Mouse (Mus musculus): ENCODE measurements around the gene Fam135a.
A peak's percentile ranks its signal among the peaks of the same experiment; 100 is the strongest.

The Fam135a gene

DNA sequence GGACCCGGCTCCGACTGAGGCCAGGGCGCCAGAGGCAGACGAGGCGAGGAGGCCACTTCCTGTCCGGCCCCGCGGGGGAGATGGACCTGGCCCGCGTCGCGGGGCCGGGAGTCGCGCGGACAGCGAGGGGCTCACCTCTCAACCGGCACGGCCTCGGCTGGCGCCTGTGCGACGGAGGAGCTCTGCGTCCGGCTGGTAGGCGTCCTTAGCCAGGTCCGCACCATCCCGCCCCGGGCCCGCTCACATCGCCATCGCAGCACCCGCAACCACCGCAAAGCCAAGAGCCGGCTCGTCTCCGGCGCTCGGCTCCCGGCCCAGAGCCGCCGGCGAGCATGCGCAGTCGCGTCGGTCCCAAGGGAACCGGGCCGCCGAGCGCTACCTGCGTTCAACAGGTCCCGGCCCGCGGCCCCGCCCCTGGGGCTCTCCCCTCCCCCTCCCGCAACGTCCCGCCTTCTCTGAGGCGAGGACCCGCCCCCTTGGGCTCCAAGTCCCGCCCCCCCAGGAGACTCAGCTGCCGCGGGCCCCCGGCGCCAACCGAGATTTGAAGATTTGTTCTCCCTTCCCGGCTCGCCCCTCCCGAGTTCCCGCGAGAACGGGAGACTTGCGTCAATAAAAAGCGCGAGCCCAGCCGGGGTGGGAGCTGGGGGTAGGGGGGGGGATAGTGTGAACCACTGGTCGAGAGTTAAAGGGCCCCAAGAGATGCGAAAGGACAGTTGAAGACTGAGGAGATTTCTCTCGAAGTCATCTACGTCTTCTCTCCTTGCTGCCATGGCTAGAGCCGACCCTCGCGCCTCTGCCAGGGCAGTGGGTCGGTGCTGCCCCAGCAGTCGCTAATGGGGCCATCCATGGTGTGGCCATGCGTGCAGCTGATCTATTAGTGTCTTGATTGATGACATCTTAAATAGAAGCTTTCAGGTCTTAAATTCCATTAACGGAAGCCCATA lies at the start of gene Fam135a:
Gene Fam135a (minus strand): TSS at position 416 of the 944 bp plus-strand sequence.
- DNase-seq (ENCODE audit: low spot score), result peak; percentile 93

DNA sequence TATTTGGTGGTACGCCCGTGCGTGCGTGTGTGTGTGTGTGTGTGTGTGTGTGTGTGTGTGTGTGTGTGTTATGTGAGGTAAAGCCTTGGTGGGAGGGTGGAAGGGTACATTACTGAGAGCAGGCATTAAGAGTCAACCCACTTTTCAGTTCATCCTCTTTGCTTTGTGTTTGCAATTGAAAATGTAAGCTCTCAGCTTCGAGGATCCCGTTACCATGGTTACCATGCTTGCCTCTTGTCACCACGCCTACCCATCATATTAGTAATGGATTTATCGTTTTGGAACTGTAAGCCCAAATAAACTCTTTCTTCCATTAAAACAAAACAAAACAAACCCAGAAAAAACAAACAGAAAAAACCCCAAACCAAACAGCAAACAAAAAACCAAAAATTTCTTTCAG lies 43.4 kb upstream of the Fam135a start:
- DNase-seq (ENCODE audit: low spot score), result no peak

DNA sequence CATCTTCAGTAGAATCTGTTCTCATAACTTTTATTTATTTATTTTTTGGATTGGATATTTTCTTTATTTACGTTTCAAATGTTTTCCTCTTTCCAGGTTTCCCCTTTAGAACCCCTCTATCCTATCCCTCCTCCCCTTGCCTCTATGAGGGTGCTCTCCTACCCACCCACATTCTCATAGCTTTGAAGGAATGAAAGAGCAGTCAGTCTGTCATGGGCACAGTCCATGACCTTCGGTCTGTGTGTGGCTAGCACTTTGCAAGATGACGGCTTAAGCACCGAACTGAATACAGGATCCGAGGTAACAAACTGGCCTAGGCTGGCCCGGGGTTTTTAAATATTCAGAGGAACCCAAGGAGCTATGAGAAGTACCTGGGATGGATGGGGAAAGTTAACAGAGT lies 40.4 kb upstream of the Fam135a start:
- no peak for DNase-seq (ENCODE audit: low spot score)

DNA sequence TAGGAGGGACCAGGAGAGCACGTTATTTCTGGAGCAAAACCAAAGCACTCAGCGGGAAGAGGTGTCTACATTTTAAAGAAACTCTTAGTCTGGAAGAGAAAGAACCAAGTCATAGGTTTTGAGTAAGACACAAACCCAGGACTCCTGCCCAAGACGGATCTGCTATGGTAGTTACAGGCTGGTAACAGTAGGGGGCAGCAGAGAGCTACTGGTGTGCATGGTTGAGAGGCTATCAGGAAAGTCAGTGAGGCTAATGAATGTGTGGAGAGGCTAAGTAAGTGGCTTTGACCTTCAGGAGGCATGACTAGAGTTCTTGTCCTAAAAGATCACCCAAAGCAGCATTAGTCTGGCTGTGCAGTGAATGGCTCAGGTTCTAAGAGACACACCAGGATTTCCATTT lies 37.0 kb upstream of the Fam135a start:
- peak; percentile 39 for DNase-seq (ENCODE audit: low spot score)

DNA sequence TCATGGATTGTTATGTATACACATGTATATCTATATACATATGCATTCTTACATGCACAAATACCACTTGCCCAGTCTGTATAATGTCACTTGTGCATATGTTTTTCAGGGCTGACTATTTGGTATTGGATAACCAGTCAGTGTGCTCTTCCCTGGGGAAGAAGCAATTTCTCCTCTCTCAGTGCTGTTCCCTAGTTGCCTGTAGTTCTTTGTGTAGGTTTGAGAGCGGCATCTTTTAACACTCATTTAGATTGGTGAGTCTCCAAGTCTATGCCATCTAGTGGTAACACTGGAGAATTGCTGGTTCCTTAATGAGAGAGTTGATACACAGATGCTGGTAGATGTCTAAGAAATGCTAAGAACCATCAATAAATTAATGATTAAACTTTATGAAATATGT lies 34.7 kb upstream of the Fam135a start:
- DNase-seq (ENCODE audit: low spot score), result peak; percentile 18

DNA sequence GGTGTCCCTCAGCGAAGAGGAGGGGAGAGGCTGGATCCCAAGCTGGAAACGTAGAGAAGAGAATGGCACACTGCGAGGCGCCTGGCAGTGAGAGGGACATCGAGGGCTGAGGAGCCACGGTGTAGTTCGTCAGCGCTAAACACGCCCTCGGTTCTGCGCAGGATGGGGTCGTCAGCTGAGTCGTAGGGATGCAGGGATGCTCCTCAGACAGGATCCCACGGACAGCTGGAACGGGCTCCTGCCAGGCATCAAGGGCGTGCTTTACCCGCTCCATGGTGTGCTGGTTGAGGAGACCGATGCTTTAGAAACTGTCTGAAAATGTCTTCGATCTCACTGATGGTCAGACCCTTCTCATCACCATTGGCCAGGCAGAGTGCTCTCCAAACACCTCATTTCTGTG lies 33.7 kb upstream of the Fam135a start:
- DNase-seq (ENCODE audit: low spot score), result no peak

DNA sequence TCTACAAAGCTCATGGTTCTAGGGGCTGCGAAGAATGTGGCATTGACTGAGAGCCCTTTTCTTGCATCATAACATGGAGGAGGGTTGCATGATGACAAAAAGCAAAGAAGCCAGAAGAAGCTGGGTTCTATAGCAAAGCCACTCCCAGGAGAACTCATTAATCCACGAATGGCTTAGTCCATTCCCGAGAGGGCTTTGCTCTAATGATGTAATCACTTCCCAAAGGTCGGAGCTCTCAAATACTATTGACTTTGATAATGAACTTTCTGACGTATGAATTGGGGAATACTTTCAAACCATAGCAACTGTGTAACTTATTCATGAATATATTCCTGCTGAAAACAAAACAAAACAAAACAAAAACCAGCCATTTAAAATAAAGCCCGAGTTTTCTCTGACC lies 27.7 kb upstream of the Fam135a start:
- no peak for DNase-seq (ENCODE audit: low spot score)

DNA sequence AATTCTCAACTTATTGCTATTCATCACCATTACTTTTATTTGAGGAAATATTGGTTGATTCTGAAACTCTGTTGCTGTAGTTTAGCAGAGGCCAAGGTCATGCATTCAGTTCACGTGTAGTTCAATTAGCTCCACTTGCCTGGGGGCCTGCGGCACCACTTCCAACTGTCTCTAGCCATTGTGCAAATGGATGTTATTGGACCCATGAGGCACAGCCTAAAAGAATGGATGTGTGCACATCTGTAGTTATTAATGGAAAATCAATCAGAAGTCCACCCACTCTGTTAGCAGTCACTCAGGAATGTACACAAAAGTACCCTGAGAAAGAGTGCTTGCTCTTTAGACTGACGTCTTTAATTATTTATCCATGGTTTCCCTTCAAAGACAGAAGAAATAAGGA lies 24.5 kb upstream of the Fam135a start:
- no peak for DNase-seq (ENCODE audit: low spot score)

DNA sequence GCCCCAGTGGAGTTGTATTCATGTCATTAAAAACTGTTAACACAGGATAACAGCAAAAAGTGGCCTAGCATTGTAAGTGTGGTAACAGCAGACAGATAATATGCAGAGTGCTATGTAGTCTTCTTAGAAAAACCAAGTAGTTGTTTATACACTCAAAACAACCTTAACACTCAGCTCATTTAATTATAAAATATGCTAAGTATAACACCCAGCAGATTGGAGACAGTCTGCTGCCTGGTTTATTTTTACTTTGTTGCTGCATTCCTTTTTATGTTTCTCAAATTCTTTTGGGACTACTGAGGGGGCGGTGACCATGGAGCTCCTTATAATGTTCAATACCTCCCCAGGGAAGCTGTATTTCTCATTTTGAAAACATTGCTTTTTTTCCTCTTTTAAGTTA lies 22.4 kb upstream of the Fam135a start:
- no peak for DNase-seq (ENCODE audit: low spot score)

DNA sequence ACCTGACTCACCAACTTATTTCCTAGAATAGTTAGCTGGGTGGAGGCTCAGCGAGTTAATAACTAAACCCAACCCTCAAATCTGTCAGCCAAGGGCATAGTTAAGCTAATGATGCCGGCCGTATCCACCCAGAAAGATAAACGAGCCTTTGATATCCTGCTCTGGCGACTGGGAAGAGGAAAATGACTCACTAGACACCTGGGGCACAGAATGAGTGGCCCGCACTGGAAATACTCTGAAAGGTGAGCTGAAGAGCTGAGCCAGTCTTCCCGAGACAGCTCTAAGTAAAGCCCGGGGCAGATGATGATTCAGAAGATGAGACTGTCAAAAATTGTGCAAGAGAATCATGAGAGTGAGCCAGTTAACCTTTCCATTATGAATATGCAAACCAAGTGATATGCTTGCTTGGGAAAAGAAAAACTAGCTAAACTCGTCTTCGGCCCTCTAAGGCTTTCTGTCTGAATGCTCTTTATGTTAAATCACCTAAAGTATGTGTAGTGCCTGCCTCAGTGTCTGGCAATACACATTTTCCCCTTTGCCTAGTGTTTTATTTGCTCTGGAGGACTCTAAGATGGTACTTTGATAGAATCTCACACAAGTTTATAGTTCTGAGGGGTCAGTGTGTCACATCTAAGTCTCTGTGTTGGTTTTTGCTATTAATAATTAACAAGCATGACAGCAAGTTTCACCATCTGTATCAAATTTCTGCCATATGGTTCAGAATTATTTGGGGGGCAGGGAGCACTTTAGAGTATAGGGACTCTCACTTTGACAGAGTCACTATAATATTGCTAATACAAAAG lies 8.0 kb upstream of the Fam135a start:
- no peak for DNase-seq (ENCODE audit: low spot score)

DNA sequence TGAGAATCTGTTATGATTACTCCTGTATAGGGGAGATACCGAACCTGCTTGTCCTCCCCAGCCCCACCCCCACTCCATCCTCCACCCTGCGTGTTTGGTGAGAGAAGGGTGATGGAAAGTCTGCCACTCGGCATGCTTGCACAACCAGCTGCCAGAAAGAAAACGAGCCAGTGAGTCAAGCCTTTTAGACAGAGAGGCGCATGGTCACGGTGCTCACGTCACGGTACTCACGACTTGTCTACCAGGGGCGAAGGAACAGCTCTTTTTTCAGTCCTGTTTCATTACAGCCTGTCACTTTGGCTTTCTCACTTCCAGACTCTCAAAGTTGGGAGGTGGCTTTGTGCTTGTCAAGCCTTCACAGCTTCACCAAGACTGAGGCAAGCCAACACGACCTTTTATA lies 7.2 kb upstream of the Fam135a start:
- DNase-seq (ENCODE audit: low spot score), result peak; percentile 8

DNA sequence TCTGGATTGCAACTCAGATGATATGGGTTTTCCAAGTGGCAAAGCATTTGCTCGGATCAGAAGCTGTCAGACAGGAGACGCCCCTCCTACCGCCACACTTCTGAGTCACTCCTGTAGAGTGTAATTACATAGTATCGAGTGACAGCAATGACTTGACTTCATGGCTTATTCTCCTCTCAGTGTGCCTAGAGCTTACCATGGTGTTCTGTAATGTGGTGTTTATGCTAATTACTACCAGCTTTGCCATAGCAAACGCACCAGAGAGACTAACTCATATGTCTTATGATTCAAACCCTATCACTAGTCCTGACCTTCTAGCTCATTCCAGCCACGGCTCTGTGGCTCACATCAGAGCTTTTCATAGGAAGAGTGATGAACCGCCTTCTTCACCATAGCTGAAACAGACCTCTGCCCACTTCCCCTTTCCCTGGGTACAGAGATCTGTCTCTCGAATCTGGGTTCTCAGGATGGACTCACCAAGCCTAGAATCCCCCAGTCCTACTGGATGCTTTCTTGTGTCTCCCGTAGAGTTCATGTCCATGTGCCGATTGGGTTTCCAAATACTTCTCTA lies 2.5 kb upstream of the Fam135a start:
- DNase-seq (ENCODE audit: low spot score), result no peak

DNA sequence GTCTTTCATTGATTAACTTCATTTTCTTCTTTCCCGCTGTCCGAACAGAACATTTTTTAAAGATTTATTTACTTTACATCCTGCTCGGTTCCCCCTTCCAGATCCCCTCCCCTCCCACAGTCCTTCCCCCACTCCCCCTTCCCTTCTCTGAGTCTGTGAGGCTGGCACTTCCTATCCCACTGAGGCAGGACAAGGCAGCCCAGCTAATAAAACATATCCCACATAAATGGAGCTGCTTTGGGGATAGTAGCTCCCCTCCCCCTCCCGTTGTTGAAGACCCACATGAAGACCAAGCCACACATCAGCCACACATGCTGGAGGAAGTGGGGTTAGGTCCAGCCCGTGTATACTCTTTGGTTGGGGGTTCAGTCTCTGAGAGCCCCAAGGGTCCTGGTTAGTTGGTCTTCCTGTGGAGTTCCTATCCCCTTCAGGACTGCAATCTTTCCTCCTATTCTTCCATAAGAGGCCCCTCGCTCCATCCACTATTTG lies 773 bp upstream of the Fam135a start:
- DNase-seq (ENCODE audit: low spot score), result no peak

DNA sequence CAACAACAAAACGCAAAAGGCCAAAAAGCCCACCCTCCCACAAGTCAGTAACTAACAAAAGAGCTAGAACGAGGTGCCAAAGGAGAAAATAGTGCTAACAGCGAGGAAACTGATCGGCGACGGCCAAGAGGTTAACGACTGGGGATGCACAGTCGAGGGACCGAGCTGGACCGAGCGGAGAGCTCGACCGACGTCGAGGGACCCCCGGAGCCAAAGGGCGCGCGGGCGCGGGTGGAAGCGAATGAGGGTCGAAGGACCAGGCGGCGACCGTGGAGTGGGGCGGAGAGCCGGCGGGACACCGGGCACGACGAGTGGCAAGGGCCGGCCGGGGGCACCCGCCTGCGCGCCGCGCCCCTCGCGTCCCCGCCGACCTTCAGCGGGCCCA lies 608 bp downstream of the Fam135a start:
- no peak for DNase-seq (ENCODE audit: low spot score)

DNA sequence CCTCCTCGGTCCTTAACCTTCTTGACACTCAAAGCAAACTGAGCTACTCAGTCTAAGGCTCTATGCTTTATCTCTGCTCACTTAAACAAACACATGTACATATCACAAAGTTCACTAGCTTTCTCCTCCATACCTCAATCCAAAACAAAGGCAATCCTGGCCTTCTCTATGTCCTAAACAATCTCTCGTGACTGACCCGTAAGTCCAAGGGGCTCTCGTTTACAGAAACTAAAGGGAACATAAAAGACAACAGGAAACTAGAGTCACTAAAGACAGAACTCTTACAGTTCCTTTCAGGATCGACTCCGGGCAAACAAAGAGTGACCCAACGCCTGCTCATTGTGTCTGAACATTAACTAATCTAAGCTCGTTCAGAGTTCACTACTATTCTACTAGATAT lies 2.6 kb downstream of the Fam135a start:
- DNase-seq (ENCODE audit: low spot score), result no peak

DNA sequence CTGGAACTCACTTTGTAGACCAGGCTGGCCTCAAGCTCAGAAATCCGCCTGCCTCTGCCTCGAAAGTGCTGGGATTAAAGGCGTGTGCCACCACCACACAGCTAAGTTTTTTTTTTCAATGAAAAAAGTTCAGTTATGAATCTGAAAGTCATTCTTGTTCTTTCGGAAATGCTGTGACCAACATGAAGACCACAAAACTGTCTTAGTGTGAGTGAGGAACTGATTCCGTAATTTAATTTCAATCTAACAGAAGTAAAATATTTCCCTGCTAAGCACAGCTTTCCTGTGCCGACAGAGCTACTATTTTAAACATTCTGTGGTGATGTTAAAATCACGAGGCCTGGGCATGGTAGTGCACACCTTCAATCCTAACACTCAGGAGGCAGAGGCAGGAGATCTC lies 7.7 kb downstream of the Fam135a start:
- DNase-seq (ENCODE audit: low spot score), result no peak

DNA sequence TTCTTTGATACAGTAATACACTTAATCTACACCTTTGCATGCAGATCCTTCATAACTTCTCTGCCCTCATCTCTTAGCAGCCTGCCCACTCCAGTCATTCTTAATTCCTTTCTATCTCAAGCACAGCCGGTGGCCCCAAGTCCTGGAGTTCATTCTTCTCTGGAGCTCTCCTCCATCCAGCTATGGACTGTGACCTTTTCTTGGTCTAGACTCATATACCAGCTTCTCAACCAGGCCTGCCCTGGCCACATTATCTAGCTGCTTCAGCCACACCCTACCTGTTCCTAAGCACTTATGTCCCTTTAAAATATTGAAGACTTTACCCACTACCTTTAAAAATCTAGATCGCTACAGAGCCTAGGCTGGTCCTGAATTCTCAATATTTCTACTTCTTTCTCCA lies 9.5 kb downstream of the Fam135a start:
- no peak for DNase-seq (ENCODE audit: low spot score)

DNA sequence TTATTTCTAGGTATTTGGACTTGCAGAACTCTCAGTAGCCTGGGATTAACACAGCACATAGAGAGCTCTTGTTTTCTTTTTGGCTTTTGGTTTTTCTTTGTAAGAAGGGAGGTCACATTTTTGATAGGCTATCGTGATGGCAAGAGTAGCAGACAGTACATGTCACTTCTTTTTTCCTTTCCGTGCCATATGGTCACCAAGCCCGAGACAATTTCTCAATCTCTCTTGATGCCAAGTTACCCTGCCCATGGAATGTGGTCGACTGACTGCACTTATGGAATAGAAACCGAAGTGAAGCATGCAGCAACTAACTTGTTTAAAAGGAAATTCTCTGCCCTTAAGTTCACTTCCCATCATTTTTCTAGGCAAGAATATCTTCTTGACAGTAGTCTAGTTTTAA lies 10.0 kb downstream of the Fam135a start:
- DNase-seq (ENCODE audit: low spot score), result no peak

DNA sequence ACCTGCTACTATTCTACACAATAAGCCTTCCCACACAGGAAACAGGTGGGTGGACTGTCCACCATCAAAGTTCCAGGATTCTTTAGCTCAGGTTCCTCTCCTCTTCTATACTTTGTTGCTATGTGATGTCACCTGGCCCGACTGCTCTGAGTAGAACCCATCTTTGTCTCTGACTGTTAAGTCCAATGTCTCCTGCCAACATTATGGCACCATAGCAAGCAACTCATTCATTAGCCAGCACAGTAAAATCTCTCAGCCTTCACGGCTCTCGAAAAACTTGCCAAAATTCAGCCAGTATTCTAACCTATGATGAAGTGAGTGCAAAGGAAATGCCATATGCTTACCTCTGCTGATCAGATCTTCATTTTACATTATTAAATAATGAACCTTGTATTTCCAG lies 14.0 kb downstream of the Fam135a start:
- no peak for DNase-seq (ENCODE audit: low spot score)

DNA sequence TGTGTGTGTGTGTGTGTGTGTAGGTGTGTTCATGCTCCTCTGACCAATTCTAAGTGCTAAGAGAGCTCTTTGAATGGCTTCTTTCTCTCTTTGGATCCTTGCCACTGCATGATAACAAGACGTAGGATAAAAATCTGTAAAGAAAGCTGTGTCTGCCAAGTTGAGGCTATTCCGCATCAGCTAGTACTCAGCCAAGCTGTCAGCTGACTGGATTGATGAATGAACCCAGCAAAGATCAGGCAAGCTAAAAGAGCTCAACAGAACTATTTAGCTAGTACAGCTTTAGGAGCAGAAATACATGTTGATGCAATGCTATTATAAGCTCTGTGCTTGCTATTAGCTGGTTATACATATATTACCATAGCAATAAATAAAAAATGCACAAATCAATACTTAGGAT lies 25.7 kb downstream of the Fam135a start:
- DNase-seq (ENCODE audit: low spot score), result no peak

DNA sequence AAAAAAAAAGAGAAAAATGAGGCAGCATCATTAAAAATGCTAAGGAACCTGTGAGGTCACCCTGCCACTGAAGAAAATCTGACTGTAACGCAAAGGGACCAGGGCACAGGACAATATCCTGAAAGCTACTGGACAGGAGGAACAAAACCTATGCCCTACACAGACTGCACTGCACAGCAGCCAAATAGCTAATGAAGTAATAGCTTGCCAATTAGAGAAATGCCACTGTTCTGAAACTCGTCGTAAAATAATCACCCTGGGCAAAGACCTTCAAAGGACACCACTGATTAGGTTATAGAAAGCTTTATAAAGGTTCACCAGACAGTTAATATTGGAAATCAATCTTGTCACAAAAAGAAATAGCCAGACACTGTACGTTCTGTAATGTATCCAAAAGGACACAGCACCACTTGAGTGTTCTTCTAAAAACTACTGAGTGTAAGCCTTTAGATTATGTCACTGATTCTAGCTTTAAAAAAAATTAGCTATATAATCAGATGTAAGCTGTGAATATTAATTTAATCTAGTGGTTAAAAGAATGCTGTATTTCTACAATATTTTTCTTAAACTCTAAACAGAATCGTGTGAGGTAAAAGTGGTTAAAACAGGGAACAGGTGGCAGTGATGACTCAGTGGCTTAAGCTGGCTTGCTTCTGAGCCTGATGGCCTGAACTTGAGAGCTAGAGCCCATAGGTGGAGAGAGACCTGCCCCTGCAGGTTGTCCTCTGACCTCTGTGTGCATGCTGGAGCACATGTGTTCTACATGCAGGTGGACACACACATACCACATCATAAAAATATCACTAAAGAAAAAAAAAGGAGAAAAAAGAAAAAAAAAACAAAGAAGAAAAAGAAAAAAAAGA lies 26.5 kb downstream of the Fam135a start:
- DNase-seq (ENCODE audit: low spot score), result no peak

DNA sequence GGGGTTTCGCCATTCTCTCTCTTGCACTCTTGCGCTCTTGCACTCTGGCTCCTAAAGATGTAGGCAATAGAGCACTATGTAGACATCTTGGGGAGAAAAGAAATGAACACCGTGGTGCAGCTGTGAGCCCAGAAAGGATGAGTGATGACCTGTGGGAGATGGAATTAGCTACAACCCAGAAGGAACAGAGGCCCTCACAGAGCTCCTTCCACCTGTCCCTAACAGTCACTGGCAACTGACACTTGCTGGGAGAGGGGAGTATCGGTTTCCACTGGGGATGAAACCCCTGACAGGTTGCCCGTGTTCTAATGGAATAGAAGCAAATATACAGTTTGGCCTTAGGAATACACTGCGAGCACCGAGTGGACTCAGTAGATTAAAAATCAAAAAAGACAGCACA lies 31.3 kb downstream of the Fam135a start:
- DNase-seq (ENCODE audit: low spot score), result no peak

Data from lung, postnatal 25 days (tissue).